Mouse (Mus musculus): ENCODE data around the gene Evl. TPM values are rescaled to one million over a fixed set of nuclear protein-coding genes. Genes with fewer than 3 reads are reported as not detected.

Gene Evl
- total RNA-seq, 1 experiment = 36.4 TPM

DNA sequence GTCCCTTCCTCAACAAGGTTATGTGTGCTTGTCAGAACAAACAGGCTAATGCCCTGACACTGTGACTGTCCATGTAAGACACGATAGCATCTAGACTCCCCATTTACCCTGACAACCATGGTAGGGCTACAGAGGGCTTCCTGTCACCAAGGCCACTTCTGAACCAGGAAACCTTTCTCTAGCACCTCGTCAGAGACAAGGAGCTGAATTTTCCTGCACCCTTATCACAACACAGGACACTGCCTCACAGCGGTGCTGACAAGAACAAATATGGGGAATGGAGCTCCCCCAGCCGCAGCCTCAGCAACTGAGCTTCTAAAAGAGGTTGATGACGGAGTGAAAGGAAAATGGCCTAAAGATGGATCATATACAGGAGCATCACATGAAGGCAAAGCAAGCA is 82.9 kb downstream of the Evl start:
- no peaks in the 10 kb centered on the region for H3K9me3 ChIP-seq (ENCODE audit: control insufficient read depth, insufficient read depth, low read depth, low read length)
- DNase-seq (ENCODE audit: low read depth, low spot score) = no peak
- no peaks in the 10 kb centered on the region; a peak in 1 of 4 replicates for H3K4me1 ChIP-seq (ENCODE audit: control insufficient read depth in 2 of 2, insufficient read depth in 2 of 2, low read length in 2 of 2, poor library complexity in 1 of 2)
- in situ Hi-C loops (cut with MboI; ENCODE audit: low sequenced_read_pairs in 2 of 2, unreplicated experiment in 2 of 2) = no loop called here
- 0 out of 2 replicates have a peak, but pooled peaks cover 2% of the 10 kb centered on the region for H3K36me3 ChIP-seq (ENCODE audit: control insufficient read depth, insufficient read depth, low read length, poor library complexity, severe bottlenecking)
- no peak overlapping the region for H3K4me3 ChIP-seq (ENCODE audit: insufficient read depth in 1 of 2, low read depth in 1 of 2, low read length in 2 of 2, poor library complexity in 1 of 2, severe bottlenecking in 1 of 2)
- TF ChIP-seq MAFK (IDR thresholded peaks at IDR 0.05; ENCODE audit: insufficient read depth, low read depth, low read length) = no peak
- TF ChIP-seq HCFC1 (IDR thresholded peaks at IDR 0.05; ENCODE audit: borderline replicate concordance, insufficient read depth, low read length) = no peak
- TF ChIP-seq ZNF384 (IDR thresholded peaks at IDR 0.05; ENCODE audit: low read depth, low read length) = no peak
- no peak for TF ChIP-seq CHD2 (IDR thresholded peaks at IDR 0.05; ENCODE audit: low read depth, low read length)
- no peak for TF ChIP-seq ZC3H11A (IDR thresholded peaks at IDR 0.05; ENCODE audit: borderline replicate concordance, low read depth, low read length)
- H3K27ac ChIP-seq (ENCODE audit: insufficient read depth, low read depth, low read length, poor library complexity, severe bottlenecking) = no peak overlapping the region
- no peak overlapping the region for H3K9ac ChIP-seq (ENCODE audit: insufficient read depth, low read depth, low read length, poor library complexity, severe bottlenecking)

DNA sequence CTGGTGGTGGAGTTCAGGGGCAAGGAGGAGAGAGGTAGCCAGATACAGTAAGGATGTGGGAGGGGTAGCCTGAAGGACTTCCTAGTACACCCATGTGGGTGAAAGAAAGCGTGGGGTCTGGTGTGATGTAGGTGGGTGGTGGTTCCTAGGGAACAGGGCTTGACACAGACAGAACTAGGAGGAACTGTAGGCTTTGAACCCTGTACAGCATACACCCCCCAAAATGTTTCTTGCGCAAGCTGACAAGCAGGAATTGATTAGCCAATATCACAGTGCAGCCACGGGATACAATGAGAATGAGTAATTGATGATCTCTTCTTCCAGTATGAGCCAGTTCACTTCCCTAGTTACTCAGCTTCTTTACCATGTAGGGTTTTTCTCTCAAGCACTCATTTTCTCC is 84.6 kb downstream of the Evl start:
- no peaks in the 10 kb centered on the region for H3K9me3 ChIP-seq (ENCODE audit: control insufficient read depth, insufficient read depth, low read depth, low read length)
- H3K4me1 ChIP-seq (ENCODE audit: control insufficient read depth in 2 of 2, insufficient read depth in 2 of 2, low read length in 2 of 2, poor library complexity in 1 of 2) = no peaks in the 10 kb centered on the region; a peak in 1 of 4 replicates
- H3K27ac ChIP-seq (ENCODE audit: insufficient read depth, low read depth, low read length, poor library complexity, severe bottlenecking) = no peak overlapping the region
- no peak overlapping the region for H3K4me3 ChIP-seq (ENCODE audit: insufficient read depth in 1 of 2, low read depth in 1 of 2, low read length in 2 of 2, poor library complexity in 1 of 2, severe bottlenecking in 1 of 2)
- TF ChIP-seq CHD2 (IDR thresholded peaks at IDR 0.05; ENCODE audit: low read depth, low read length) (no peak), ZC3H11A (IDR thresholded peaks at IDR 0.05; ENCODE audit: borderline replicate concordance, low read depth, low read length) (no peak), HCFC1 (IDR thresholded peaks at IDR 0.05; ENCODE audit: borderline replicate concordance, insufficient read depth, low read length) (no peak), MAFK (IDR thresholded peaks at IDR 0.05; ENCODE audit: insufficient read depth, low read depth, low read length) (no peak), ZNF384 (IDR thresholded peaks at IDR 0.05; ENCODE audit: low read depth, low read length) (no peak)
- in situ Hi-C loops (cut with MboI; ENCODE audit: low sequenced_read_pairs in 2 of 2, unreplicated experiment in 2 of 2) = no loop called here
- no peak overlapping the region for H3K9ac ChIP-seq (ENCODE audit: insufficient read depth, low read depth, low read length, poor library complexity, severe bottlenecking)
- no peak for DNase-seq (ENCODE audit: low read depth, low spot score)
- 0 out of 2 replicates have a peak, but pooled peaks cover 2% of the 10 kb centered on the region for H3K36me3 ChIP-seq (ENCODE audit: control insufficient read depth, insufficient read depth, low read length, poor library complexity, severe bottlenecking)

DNA sequence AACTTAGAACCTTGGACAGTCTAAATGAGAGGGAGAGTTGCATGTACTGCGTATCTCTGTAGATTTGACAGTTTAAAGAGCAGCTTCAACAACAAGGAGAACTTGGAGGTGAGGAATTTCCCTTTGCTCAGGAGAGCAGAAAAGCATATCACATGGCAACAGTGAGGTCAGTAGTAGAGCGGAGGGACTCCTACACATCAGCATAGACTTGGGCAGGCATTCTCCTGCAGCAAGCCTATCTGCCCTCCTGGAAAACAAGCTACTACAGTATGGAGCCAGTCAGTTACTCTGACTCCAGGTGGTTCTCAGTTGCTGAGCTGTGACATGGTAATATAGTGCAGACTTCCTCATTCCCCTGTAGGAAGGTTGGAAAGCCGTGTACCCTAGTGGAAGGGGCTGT is 87.5 kb downstream of the Evl start:
- DNase-seq (ENCODE audit: low read depth, low spot score) = no peak
- in situ Hi-C loops (cut with MboI; ENCODE audit: low sequenced_read_pairs in 2 of 2, unreplicated experiment in 2 of 2) = no loop called here
- no peaks in the 10 kb centered on the region for H3K9me3 ChIP-seq (ENCODE audit: control insufficient read depth, insufficient read depth, low read depth, low read length)
- H3K4me3 ChIP-seq (ENCODE audit: insufficient read depth in 1 of 2, low read depth in 1 of 2, low read length in 2 of 2, poor library complexity in 1 of 2, severe bottlenecking in 1 of 2) = no peak overlapping the region
- H3K36me3 ChIP-seq (ENCODE audit: control insufficient read depth, insufficient read depth, low read length, poor library complexity, severe bottlenecking) = no peaks in the 10 kb centered on the region
- no peaks in the 10 kb centered on the region; a peak in 1 of 4 replicates for H3K4me1 ChIP-seq (ENCODE audit: control insufficient read depth in 2 of 2, insufficient read depth in 2 of 2, low read length in 2 of 2, poor library complexity in 1 of 2)
- TF ChIP-seq ZC3H11A (IDR thresholded peaks at IDR 0.05; ENCODE audit: borderline replicate concordance, low read depth, low read length) = no peak
- TF ChIP-seq ZNF384 (IDR thresholded peaks at IDR 0.05; ENCODE audit: low read depth, low read length) = no peak
- no peak for TF ChIP-seq MAFK (IDR thresholded peaks at IDR 0.05; ENCODE audit: insufficient read depth, low read depth, low read length)
- TF ChIP-seq HCFC1 (IDR thresholded peaks at IDR 0.05; ENCODE audit: borderline replicate concordance, insufficient read depth, low read length) = no peak
- no peak overlapping the region for H3K27ac ChIP-seq (ENCODE audit: insufficient read depth, low read depth, low read length, poor library complexity, severe bottlenecking)
- H3K9ac ChIP-seq (ENCODE audit: insufficient read depth, low read depth, low read length, poor library complexity, severe bottlenecking) = no peak overlapping the region

DNA sequence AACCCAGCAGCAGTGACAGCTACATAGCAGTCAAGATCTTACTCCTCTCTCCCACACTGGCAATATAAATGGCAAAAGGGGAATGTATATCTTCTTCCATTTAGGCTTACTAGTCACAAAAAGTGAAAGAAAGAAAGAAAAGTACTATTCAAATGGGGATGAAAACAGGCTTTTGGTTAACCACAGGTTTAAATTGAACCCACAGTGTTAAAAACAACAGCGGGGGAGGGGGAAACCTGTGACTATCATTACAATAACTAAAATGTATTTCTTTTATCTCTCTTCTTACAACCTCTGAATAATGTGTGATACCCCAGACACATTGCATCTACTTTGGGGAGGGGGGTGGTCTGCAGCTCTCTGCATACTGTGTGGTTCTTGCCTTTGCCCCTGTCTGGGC is 91.7 kb downstream of the Evl start:
- no peak overlapping the region for H3K27ac ChIP-seq (ENCODE audit: insufficient read depth, low read depth, low read length, poor library complexity, severe bottlenecking)
- H3K9me3 ChIP-seq (ENCODE audit: control insufficient read depth, insufficient read depth, low read depth, low read length) = no peaks in the 10 kb centered on the region
- H3K36me3 ChIP-seq (ENCODE audit: control insufficient read depth, insufficient read depth, low read length, poor library complexity, severe bottlenecking) = peaks cover 10% of the 10 kb centered on the region; the same call in 1 of the 2 replicates
- in situ Hi-C loops (cut with MboI; ENCODE audit: low sequenced_read_pairs in 2 of 2, unreplicated experiment in 2 of 2) = no loop called here
- H3K9ac ChIP-seq (ENCODE audit: insufficient read depth, low read depth, low read length, poor library complexity, severe bottlenecking) = no peak overlapping the region
- no peaks in the 10 kb centered on the region for H3K4me1 ChIP-seq (ENCODE audit: control insufficient read depth in 2 of 2, insufficient read depth in 2 of 2, low read length in 2 of 2, poor library complexity in 1 of 2)
- H3K4me3 ChIP-seq (ENCODE audit: insufficient read depth in 1 of 2, low read depth in 1 of 2, low read length in 2 of 2, poor library complexity in 1 of 2, severe bottlenecking in 1 of 2) = no peak overlapping the region
- TF ChIP-seq MAFK (IDR thresholded peaks at IDR 0.05; ENCODE audit: insufficient read depth, low read depth, low read length) = no peak
- TF ChIP-seq HCFC1 (IDR thresholded peaks at IDR 0.05; ENCODE audit: borderline replicate concordance, insufficient read depth, low read length) = no peak
- no peak for TF ChIP-seq CHD2 (IDR thresholded peaks at IDR 0.05; ENCODE audit: low read depth, low read length)
- TF ChIP-seq ZNF384 (IDR thresholded peaks at IDR 0.05; ENCODE audit: low read depth, low read length) = no peak
- TF ChIP-seq ZC3H11A (IDR thresholded peaks at IDR 0.05; ENCODE audit: borderline replicate concordance, low read depth, low read length) = no peak
- no peak for DNase-seq (ENCODE audit: low read depth, low spot score)

DNA sequence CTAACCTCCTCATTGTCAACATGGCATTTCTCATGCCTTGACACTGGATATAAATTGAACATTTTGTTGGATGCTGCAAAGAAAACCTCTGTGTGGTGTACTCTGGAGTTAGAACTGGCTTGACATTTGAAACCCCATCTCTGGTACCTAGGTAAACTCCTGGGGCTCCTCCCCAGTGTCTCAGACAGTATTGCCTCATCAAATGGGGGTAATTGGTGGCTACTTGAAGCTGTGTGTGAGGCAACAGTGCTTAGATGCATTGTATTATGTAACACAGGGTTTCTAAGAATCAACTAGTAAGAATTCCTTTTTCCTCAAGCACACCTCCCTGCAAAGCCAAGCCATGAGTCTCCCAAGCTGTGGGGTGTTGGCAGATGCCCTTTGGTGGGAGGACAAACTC is 93.3 kb downstream of the Evl start:
- Histone ChIP-seq H3K9ac (ENCODE audit: insufficient read depth, low read depth, low read length, poor library complexity, severe bottlenecking) (no peak overlapping the region), H3K9me3 (ENCODE audit: control insufficient read depth, insufficient read depth, low read depth, low read length) (no peaks in the 10 kb centered on the region), H3K36me3 (ENCODE audit: control insufficient read depth, insufficient read depth, low read length, poor library complexity, severe bottlenecking) (peaks cover 10% of the 10 kb centered on the region; the same call in 1 of the 2 replicates), H3K4me3 (ENCODE audit: insufficient read depth in 1 of 2, low read depth in 1 of 2, low read length in 2 of 2, poor library complexity in 1 of 2, severe bottlenecking in 1 of 2) (no peak overlapping the region), H3K27ac (ENCODE audit: insufficient read depth, low read depth, low read length, poor library complexity, severe bottlenecking) (no peak overlapping the region), H3K4me1 (ENCODE audit: control insufficient read depth in 2 of 2, insufficient read depth in 2 of 2, low read length in 2 of 2, poor library complexity in 1 of 2) (no peaks in the 10 kb centered on the region)
- no peak for DNase-seq (ENCODE audit: low read depth, low spot score)
- no peak for TF ChIP-seq CHD2 (IDR thresholded peaks at IDR 0.05; ENCODE audit: low read depth, low read length)
- TF ChIP-seq ZC3H11A (IDR thresholded peaks at IDR 0.05; ENCODE audit: borderline replicate concordance, low read depth, low read length) = no peak
- TF ChIP-seq HCFC1 (IDR thresholded peaks at IDR 0.05; ENCODE audit: borderline replicate concordance, insufficient read depth, low read length) = no peak
- no peak for TF ChIP-seq ZNF384 (IDR thresholded peaks at IDR 0.05; ENCODE audit: low read depth, low read length)
- TF ChIP-seq MAFK (IDR thresholded peaks at IDR 0.05; ENCODE audit: insufficient read depth, low read depth, low read length) = no peak
- in situ Hi-C loops (cut with MboI; ENCODE audit: low sequenced_read_pairs in 2 of 2, unreplicated experiment in 2 of 2) = no loop called here
